Mouse (Mus musculus) embryonic fibroblast, embryonic 13.5 days (primary cell): Measurements from ENCODE around the gene Pex1.

ENCODE experiments used
- CTCF ChIP-seq: IDR thresholded peaks from 2 replicates; pipeline ENCODE4 v1.5.1; 2011; ENCODE audit warnings: mild to moderate bottlenecking, control low read depth, low read length, moderate library complexity, borderline replicate concordance; ENCODE audit not compliant: insufficient read depth
- POLR2A ChIP-seq: IDR thresholded peaks from 2 replicates; pipeline ENCODE4 v1.6.1; 2011; ENCODE audit warnings: low read depth, mild to moderate bottlenecking, control low read depth, low read length, moderate library complexity

GRCm38 (mm10) chr5:3554198-3554597 is 41.7 kb upstream of the Pex1 start:
- TF ChIP-seq POLR2A, result no peak
- TF ChIP-seq CTCF, result no peak
